21 mouse cellular contexts compared by ENCODE assay signal in genomic region chr15:7112227-7112907, GRCm38 (mm10).
"Had no signal": no experiment of that assay in that cellular context is flagged by ENCODE, and none has a peak within 500 bp of the region (broad histone marks: within the 10 kb centered on the region; RNA-seq: fewer than 3 reads in every experiment).

No protein-coding gene starts in this region.

- DNase-seq: kidney, adult 18-20 months; kidney, adult 9 months; kidney, postnatal 14 days; layer of hippocampus, adult 9-11 months; lung, adult 18-20 months; lung, postnatal 10 days; lung, postnatal 36 days; right cerebral cortex, adult 18-20 months; right cerebral cortex, postnatal 14 days; right cerebral cortex, postnatal 4 days; thymus, postnatal 25 days had no signal

- H3K36me3 ChIP-seq: liver, embryonic 12.5 days; liver, embryonic 15.5 days; lung, embryonic 15.5 days; midbrain, embryonic 10.5 days; midbrain, embryonic 13.5 days; neural tube, embryonic 12.5 days; neural tube, embryonic 15.5 days had no signal

- H3K27ac ChIP-seq: layer of hippocampus, adult 2 months; liver, embryonic 12.5 days; liver, embryonic 15.5 days; lung, embryonic 15.5 days; midbrain, embryonic 10.5 days; midbrain, embryonic 13.5 days; neural tube, embryonic 12.5 days; neural tube, embryonic 15.5 days; stomach, postnatal 0 days had no signal

- H3K4me3 ChIP-seq: layer of hippocampus, adult 2 months; liver, embryonic 12.5 days; liver, embryonic 15.5 days; lung, embryonic 15.5 days; megakaryocyte, embryonic 14.5 days; midbrain, embryonic 10.5 days; midbrain, embryonic 13.5 days; neural tube, embryonic 12.5 days; neural tube, embryonic 15.5 days had no signal

- H3K9ac ChIP-seq: liver, embryonic 12.5 days; liver, embryonic 15.5 days; lung, embryonic 15.5 days; midbrain, embryonic 13.5 days; neural tube, embryonic 12.5 days; neural tube, embryonic 15.5 days had no signal

- H3K4me2 ChIP-seq: liver, embryonic 12.5 days; liver, embryonic 15.5 days; lung, embryonic 15.5 days; midbrain, embryonic 13.5 days; neural tube, embryonic 12.5 days; neural tube, embryonic 15.5 days had no signal

- H3K9me3 ChIP-seq: liver, embryonic 12.5 days; liver, embryonic 15.5 days; lung, embryonic 15.5 days; midbrain, embryonic 10.5 days; midbrain, embryonic 13.5 days; neural tube, embryonic 12.5 days; neural tube, embryonic 15.5 days had no signal

- ATAC-seq: liver, embryonic 12.5 days; midbrain, embryonic 13.5 days had no signal

- H3K27me3 ChIP-seq: liver, embryonic 15.5 days; lung, embryonic 15.5 days; midbrain, embryonic 13.5 days; neural tube, embryonic 12.5 days; neural tube, embryonic 15.5 days had no signal

- H3K4me1 ChIP-seq: liver, embryonic 12.5 days; liver, embryonic 15.5 days; lung, embryonic 15.5 days; neural tube, embryonic 12.5 days; neural tube, embryonic 15.5 days had no signal
